Mouse (Mus musculus): ENCODE data around the gene Ncor2. TPM values are rescaled to one million over a fixed set of nuclear protein-coding genes. Genes with fewer than 3 reads are reported as not detected.

Gene Ncor2
- polyA plus RNA-seq, 1 experiment from 2014 or later: 31.6 TPM

GRCm38 (mm10) chr5:125188812-125189598, 10.0 kb upstream of the Ncor2 start:
- Histone ChIP-seq H3K9me3 (no peaks in the 10 kb centered on the region), H3K27me3 (no peaks in the 10 kb centered on the region), H3K4me2 (replicated peaks) (no peak overlapping the region), H3K36me3 (no peaks in the 10 kb centered on the region), H3K4me1 (peaks cover 19% of the 10 kb centered on the region), H3K27ac (replicated peaks) (no peak overlapping the region), H3K4me3 (no peak overlapping the region), H3K9ac (replicated peaks) (no peak overlapping the region)
- ATAC-seq (replicated peaks): no peak
- WGBS: 27% methylated on average over 12 of the region's 12 CpGs

- Histone ChIP-seq H3K9me3 (no peaks in the 10 kb centered on the region), H3K36me3 (no peaks in the 10 kb centered on the region), H3K9ac (replicated peaks) (no peak overlapping the region), H3K4me3 (no peak overlapping the region), H3K27me3 (no peaks in the 10 kb centered on the region), H3K4me1 (peaks cover 24% of the 10 kb centered on the region), H3K4me2 (replicated peaks) (no peak overlapping the region), H3K27ac (replicated peaks) (peak overlapping the region; percentile 42)
- ATAC-seq (replicated peaks): no peak
- 15% methylated on average over 6 of the region's 6 CpGs for WGBS
Measured at GRCm38 (mm10) chr5:125184826-125185225, 5.8 kb upstream of the Ncor2 start.

GRCm38 (mm10) chr5:125183321-125184003, 4.4 kb upstream of the Ncor2 start:
- H3K27me3 ChIP-seq: no peaks in the 10 kb centered on the region
- peak overlapping the region; percentile 15; the same call in 1 of the 2 replicates for H3K4me2 ChIP-seq (replicated peaks)
- H3K9ac ChIP-seq (replicated peaks): no peak overlapping the region
- H3K9me3 ChIP-seq: no peaks in the 10 kb centered on the region
- ATAC-seq (replicated peaks): no peak
- WGBS: 26% methylated on average over 23 of the region's 23 CpGs
- peaks cover 26% of the 10 kb centered on the region for H3K4me1 ChIP-seq
- no peak overlapping the region for H3K4me3 ChIP-seq
- peak overlapping the region; percentile 21 for H3K27ac ChIP-seq (replicated peaks)
- no peaks in the 10 kb centered on the region for H3K36me3 ChIP-seq

- Histone ChIP-seq H3K27ac (replicated peaks) (no peak overlapping the region), H3K4me1 (peaks cover 44% of the 10 kb centered on the region), H3K9ac (replicated peaks) (no peak overlapping the region), H3K36me3 (no peaks in the 10 kb centered on the region), H3K4me3 (no peak overlapping the region), H3K9me3 (no peaks in the 10 kb centered on the region), H3K27me3 (no peaks in the 10 kb centered on the region), H3K4me2 (replicated peaks) (no peak overlapping the region)
- ATAC-seq (replicated peaks): no peak
- 84% methylated on average over 6 of the region's 6 CpGs for WGBS
Measured at GRCm38 (mm10) chr5:125180630-125181263, 1.7 kb upstream of the Ncor2 start.

GRCm38 (mm10) chr5:125179735-125180629, 963 bp upstream of the Ncor2 start:
- 8% methylated on average over 25 of the region's 25 CpGs for WGBS
- Histone ChIP-seq H3K27me3 (no peaks in the 10 kb centered on the region), H3K4me1 (peaks cover 48% of the 10 kb centered on the region), H3K4me3 (peak overlapping the region; percentile 55), H3K9me3 (no peaks in the 10 kb centered on the region), H3K36me3 (no peaks in the 10 kb centered on the region), H3K27ac (replicated peaks) (peak overlapping the region; percentile 96), H3K9ac (replicated peaks) (peak overlapping the region; percentile 57), H3K4me2 (replicated peaks) (peak overlapping the region; percentile 80)
- ATAC-seq (replicated peaks): peak; percentile 38

GRCm38 (mm10) chr5:125178171-125179006, 630 bp downstream of the Ncor2 start:
- ATAC-seq (replicated peaks): peak; percentile 21
- no peaks in the 10 kb centered on the region for H3K36me3 ChIP-seq
- peak overlapping the region; percentile 83 for H3K9ac ChIP-seq (replicated peaks)
- peak overlapping the region; percentile 96 for H3K27ac ChIP-seq (replicated peaks)
- no peaks in the 10 kb centered on the region for H3K27me3 ChIP-seq
- H3K4me3 ChIP-seq: peak overlapping the region; percentile 55
- H3K4me1 ChIP-seq: peaks cover 50% of the 10 kb centered on the region
- H3K4me2 ChIP-seq (replicated peaks): peak overlapping the region; percentile 94
- no peaks in the 10 kb centered on the region for H3K9me3 ChIP-seq
- under 1% methylated on average over 59 of the region's 60 CpGs for WGBS

GRCm38 (mm10) chr5:125177481-125178134, 1.4 kb downstream of the Ncor2 start:
- under 1% methylated on average over 44 of the region's 44 CpGs for WGBS
- peaks cover 56% of the 10 kb centered on the region for H3K4me1 ChIP-seq
- no peaks in the 10 kb centered on the region for H3K27me3 ChIP-seq
- peak overlapping the region; percentile 96 for H3K27ac ChIP-seq (replicated peaks)
- H3K9me3 ChIP-seq: no peaks in the 10 kb centered on the region
- peak overlapping the region; percentile 83 for H3K9ac ChIP-seq (replicated peaks)
- H3K4me2 ChIP-seq (replicated peaks): peak overlapping the region; percentile 94
- H3K36me3 ChIP-seq: no peaks in the 10 kb centered on the region
- peak overlapping the region; percentile 55 for H3K4me3 ChIP-seq
- peak; percentile 16 for ATAC-seq (replicated peaks)

GRCm38 (mm10) chr5:125176864-125177263, 2.2 kb downstream of the Ncor2 start:
- Histone ChIP-seq H3K27me3 (no peaks in the 10 kb centered on the region), H3K9me3 (no peaks in the 10 kb centered on the region), H3K36me3 (no peaks in the 10 kb centered on the region), H3K9ac (replicated peaks) (peak overlapping the region; percentile 83), H3K4me2 (replicated peaks) (peak overlapping the region; percentile 94), H3K27ac (replicated peaks) (peak overlapping the region; percentile 96), H3K4me1 (peaks cover 64% of the 10 kb centered on the region), H3K4me3 (peak overlapping the region; percentile 55)
- ATAC-seq (replicated peaks): peak; percentile 24; the same call in 1 of the 2 replicates
- WGBS: 4% methylated on average over 12 of the region's 12 CpGs

- Histone ChIP-seq H3K4me1 (peaks cover 69% of the 10 kb centered on the region), H3K9me3 (no peaks in the 10 kb centered on the region), H3K4me2 (replicated peaks) (peak overlapping the region; percentile 94), H3K27ac (replicated peaks) (peak overlapping the region; percentile 96), H3K27me3 (no peaks in the 10 kb centered on the region), H3K4me3 (peak overlapping the region; percentile 55), H3K9ac (replicated peaks) (peak overlapping the region; percentile 83), H3K36me3 (no peaks in the 10 kb centered on the region)
- 17% methylated on average over 5 of the region's 5 CpGs for WGBS
- ATAC-seq (replicated peaks): no peak
Measured at GRCm38 (mm10) chr5:125176370-125176766, 2.7 kb downstream of the Ncor2 start.

- Histone ChIP-seq H3K27ac (replicated peaks) (peak overlapping the region; percentile 96), H3K4me2 (replicated peaks) (peak overlapping the region; percentile 94), H3K4me1 (peaks cover 74% of the 10 kb centered on the region), H3K9ac (replicated peaks) (peak overlapping the region; percentile 39; the same call in 1 of the 2 replicates), H3K36me3 (no peaks in the 10 kb centered on the region), H3K4me3 (peak overlapping the region; percentile 55), H3K9me3 (no peaks in the 10 kb centered on the region), H3K27me3 (no peaks in the 10 kb centered on the region)
- no peak for ATAC-seq (replicated peaks)
- 51% methylated on average over 8 of the region's 9 CpGs for WGBS
Measured at GRCm38 (mm10) chr5:125175673-125176369, 3.2 kb downstream of the Ncor2 start.

Data from forebrain, embryonic 15.5 days (tissue).